Mouse (Mus musculus) kidney, postnatal 25 days (tissue): ENCODE results near the gene Olfr12.
A peak's percentile ranks its signal among the peaks of the same experiment; 100 is the strongest.

Experiments used
- DNase-seq, 2 experiments: peaks; one replicate each; pipeline ENCODE4 v3.0.0; 2021; ENCODE audit warnings: mixed read lengths in 2 of 2

Olfr12 gene

DNA sequence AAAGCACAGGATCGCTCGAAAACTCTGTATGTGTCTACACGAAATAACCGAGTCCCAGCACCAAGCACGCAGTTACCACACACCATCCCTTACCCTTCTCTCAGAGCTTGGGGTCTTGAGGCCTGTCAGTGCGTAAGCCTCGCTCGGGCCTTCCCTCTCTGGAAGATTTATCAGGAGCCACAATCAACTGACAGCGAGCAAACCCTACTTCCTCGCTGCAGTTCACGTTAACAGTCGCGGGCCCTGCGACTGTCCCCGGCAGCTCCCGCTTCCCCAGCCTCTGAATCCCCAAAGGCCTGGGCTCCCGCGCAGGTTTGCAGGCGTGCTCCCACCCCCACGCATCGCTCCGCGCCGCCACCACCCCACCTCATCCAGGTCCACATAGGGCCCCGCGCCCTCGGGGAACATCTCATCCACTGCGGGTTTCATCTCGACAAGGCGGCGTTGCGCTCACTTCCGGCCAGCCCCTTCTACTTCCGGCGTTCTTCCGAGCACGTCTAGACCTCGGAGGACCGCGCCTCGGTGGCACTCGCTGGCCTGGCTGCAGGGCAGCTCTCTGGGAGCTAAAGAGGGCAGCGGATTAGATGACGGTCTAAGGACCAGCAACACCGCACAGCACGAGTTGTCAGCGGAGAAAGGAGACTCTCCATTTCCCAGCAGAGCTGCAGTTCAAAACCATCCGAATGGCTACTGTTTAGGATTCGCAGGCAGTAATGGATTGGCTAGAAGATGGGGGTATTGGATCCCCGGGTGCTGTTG lies 24.1 kb downstream of the Olfr12 start, which contains the start of gene Cops9:
Gene Cops9 (minus strand): TSS at position 472 of the 759 bp plus-strand sequence.
- DNase-seq: peak; percentile 92 to 94

DNA sequence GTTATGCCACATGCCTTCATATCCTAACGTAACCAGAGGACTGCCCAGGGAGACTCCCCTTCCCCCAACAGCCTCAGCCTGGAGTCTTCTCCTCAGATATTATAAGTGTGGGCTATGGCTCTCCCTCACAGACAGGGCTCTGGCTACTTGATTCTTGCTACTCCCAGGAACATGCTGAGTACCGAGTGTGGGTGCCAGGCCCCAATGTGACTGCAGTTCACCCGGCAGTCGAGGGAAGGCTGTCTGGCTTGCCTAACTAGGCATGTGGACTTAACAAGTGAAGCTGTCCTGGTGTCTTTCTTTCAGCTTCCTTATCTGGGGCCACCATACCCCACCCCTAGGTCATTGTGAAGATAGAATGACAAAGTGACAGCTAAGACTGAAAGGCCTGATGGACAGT lies 26.1 kb downstream of the Olfr12 start:
- DNase-seq: no peak

DNA sequence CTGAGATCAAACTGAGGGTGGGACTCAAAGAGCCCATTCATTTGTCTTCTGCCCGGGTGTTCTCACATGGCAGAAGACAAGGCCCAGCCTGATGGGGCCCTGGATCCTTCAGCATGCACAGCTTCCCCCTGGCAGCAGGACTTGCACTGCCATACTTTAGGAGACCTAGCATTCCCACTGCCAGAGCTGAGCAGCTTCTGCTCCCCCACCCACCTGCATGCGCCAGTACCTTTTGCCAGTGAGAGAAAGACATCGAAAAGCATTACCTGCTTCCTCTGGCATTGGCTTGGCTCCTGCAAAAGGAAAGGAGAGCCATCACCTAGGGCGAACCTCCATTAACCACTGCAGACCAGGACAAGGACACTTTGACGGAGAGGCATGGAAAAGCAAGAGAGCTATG lies 27.3 kb downstream of the Olfr12 start:
- DNase-seq: no peak

DNA sequence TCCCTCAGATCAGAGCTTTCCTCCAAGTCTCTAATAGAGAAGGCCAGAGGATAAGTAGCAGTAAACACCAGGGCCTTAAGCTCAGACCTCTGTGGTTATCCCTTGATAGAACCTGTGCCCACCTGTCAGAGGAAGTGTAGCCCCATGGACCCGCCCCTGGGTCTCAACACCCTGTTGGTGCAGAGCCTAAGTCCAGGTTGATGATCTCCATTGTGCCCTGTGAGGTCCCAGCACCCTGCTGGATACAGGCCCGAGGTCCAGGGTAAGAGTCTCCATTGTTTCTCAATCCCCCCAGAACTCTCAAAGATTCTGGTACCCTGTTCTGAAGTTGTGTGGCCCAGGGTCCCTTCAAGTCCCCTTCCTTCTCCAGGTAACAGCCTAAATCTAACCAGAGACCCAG lies 28.5 kb downstream of the Olfr12 start:
- DNase-seq: no peak

DNA sequence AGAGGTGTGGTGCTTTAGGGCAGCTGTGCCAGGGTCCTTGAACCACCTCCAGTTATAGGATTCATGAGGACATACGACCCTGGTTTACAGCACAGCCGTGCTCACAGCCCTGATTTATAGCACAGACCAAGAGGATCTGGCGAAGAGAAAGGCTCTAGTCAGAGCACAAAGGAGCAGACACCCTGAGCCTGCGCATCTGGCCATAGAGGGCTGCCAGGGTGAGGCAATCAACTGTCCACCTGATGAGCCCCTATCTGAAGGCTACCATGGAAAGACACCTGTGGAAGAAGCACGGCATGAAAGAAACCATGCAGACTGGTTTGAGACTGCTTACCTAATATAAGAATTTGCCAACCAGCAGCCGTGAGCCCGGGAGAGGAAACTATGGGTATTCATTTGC lies 29.0 kb downstream of the Olfr12 start:
- DNase-seq: no peak

DNA sequence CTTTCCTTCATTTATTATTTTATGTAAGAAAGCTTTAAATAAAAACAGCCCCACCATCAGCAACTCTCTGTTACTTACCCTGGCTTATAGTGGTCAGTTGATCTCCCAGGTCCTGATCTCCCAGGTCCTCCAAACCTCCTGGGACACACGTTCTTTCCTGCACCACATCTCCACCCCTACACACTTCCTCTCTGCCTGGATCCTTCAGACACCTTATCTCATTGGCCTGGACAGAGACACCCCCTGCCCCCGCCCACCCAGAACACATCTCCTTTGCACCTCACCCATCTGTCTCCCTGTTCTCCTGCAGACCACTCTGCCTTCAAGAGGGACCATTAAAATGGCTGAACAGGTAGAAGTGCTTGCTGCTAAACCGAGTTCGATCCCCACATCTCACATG lies 29.4 kb downstream of the Olfr12 start:
- DNase-seq: no peak

DNA sequence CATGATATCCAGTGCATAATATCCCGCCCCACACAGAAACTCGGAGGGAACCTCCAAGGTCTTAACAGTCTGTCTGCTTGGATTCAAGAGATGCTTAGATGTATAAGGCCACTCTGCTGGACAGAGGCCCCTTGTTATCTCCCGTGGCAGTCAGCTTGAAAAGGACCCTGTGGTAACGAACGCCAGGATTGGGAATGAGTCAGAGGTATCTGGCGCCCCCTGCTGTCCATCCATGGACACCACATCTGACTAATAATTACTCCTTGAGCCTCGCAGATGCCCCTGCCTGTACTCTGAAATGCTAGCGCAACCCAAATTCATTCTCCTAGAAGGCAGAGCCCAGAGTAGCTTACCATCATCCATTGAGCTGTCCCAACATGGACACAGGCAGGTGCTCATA lies 30.2 kb downstream of the Olfr12 start:
- peak; percentile 68 to 76 for DNase-seq

DNA sequence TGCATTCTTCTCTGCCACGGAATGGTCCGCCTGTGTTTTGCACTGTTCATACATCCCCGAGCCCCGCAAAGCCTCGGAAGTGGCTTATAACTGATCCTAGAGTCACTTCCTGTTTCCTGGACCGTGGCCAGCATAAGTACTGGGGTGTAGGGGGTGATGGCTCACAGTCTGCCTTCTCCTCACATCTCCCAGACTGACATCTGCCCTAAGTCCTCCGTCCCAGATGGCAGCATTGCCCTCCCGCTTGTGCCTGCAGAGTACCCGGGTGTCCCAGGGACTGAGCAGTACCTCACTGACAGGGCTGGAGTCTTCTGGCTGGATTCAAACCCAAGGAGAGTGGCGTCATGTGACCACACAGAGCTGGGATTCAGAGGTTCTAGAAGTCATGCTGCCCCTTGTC lies 30.6 kb downstream of the Olfr12 start:
- no peak for DNase-seq

DNA sequence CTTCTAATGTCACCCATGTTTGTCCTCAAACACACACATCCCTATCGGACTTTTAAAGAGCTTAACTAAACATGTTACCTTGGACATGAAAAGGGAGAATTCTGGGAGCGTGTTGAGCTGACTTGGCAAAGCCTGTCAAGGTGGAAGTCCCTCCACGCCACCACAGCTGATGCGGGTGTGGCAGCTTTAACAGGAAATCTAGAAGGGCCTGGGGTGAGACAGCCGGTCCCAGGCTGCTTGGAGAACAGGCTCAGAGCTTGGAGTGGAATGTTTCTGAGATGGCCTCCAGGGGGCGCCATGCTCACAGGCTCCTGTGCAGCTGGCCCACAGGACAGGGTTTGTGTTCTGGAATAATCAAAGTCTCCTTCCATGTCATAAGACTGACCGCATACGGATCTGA lies 31.1 kb downstream of the Olfr12 start, which contains the start of gene Otos:
Gene Otos (minus strand): TSS at position 169 of the 400 bp plus-strand sequence.
- DNase-seq: peak; percentile 70 to 78

DNA sequence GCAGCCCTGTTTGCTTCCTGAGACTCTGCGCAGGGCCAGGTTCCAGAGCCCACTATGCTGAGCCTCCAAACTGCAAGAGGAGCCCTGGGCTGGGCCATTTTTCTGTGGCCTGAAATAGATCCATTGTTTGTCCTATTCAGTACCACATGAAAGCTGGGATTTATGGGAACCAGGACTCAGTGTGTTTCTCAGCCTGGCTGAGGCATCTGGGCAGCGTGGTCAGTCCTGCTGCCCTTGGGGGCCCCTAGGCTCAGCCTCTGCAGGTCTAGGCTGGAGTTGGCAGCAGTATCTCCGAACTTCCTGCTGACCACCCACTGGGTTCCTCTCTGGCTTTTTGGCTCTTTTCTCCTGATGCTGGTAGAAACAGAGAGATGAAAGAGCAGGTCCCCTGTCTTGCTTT lies 33.9 kb downstream of the Olfr12 start:
- DNase-seq: no peak

DNA sequence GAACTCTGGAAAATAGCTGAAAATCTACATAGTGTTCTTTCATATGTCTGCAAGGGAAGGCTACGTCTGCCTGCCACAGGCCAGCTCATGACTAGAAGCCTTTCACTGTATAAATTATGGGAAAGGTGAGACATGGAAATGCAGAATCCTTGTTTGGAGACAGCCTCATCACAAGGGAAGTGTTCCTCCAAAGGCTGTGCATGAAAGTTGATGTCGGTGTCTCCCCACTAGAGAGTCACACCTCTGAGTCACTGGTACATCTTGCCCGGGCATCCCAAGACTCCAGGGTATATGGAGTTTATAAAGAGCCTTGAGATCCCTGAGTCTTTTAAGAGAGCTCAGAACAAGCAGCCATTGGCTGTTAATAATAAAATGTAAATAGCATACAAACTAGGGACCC lies 35.6 kb downstream of the Olfr12 start:
- DNase-seq: no peak

DNA sequence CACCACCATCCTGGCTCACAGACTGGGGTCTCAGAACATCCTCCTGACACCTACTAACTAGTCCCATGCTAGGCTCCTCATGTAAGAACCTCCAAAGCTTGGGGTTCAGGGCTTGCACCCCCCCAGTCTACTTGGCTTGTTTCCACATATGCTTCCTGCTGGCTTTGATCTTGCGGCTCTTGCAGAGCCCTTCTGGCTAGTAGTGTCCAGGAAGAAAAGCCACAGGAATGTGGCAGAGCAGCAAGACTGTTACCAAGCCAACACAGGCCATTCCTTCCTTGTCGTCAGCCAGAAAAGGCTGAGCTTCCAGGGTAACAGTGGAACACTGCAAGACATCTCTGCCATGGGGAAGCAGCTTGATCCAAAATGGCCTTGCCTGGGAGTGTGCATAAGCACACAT lies 37.1 kb downstream of the Olfr12 start:
- no peak for DNase-seq

DNA sequence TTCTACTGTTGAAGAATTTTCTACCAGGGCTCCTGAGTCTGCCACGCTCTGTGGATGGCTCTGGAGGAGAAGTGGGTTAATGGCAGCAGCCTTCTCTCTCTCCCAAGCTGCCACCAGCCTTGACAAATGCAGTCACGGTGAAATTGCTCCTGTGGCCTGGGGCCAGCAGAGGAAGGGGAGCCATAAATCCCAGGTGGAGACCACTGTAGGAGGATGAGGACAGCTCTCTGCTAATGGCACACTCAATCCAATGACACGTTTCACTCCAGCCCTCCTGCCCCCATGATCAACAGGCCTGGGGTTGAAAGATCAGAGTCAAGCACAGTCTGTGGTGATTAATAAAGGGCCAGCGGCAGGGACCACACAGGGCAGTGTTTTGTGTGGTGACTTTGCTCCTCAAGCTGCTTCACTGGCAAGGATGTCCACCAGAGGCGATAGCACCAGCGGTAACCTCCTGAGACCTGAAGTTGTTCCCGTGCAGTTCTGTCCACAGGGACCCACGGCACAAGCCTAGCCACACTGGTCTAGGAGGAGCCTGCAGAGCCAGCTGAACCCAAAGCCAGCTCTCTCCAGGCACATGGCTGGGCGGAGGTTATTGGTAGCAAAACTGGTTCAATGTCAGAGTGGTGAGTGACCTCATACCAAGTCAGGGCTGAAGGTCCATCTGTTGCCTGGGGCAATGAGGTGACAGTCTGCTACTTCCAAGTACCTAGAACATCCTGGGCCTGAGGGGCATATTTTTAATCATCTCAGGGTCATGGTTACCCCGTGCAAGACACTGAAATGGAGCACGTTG lies 39.6 kb downstream of the Olfr12 start:
- DNase-seq: no peak

DNA sequence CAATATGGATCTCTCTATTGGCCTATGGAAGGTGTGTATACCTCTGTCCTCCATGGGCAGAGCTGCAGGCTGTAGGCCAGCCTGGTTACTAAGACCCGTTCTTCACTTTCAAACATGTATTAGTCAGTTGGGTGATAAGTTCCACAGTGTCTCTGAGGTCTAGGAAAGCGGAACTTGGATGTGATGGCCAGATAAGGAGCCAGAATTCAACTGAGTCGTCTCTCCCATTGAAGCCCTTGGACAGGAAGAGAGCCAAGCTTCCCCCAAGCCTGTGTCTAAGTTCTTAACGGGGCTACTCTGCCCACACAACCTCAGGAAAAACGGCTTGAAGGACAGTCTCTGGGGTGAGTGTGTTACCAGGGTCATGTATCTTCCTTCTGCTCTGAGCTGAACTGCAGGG lies 41.8 kb downstream of the Olfr12 start:
- no peak for DNase-seq

DNA sequence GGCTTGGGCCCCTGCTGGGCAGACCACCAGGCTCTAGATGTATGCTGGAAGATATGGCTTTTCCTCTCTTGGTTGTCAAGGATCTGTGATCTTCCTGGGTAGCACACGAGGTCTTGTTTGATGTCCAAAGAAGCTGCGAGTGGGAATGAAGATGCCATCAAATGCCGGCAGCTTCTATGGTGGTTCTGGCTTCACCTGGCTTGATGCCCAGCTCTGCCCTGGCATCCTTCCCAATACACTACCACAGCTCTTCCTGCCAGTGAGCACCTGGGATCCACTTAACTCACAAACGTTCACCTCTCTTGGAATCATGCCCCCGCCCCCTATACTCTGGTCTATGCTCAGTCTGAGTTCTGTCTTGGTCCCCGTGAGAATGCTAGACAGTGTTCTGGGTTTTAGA lies 49.5 kb downstream of the Olfr12 start:
- DNase-seq: peak; percentile 46 to 54

DNA sequence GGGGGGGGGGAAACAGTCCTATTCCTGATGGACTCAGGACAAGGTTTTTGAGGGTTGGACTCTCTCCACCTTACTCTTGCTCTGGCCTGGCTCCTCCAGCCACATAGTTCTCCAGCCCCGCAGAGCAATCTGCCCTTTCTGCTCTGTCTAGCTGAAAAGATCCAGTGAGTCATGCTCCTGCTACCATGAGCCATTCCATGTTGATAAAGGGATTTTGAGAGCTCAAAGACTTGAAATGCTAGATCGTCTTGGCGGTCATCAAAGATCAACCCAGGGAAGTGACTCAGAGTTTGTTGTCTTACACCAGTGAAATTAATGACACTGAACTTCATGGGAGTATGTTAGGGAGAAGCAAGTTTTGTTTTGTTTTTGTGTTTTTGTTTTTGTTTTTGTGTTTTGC lies 51.8 kb downstream of the Olfr12 start:
- DNase-seq: no peak

DNA sequence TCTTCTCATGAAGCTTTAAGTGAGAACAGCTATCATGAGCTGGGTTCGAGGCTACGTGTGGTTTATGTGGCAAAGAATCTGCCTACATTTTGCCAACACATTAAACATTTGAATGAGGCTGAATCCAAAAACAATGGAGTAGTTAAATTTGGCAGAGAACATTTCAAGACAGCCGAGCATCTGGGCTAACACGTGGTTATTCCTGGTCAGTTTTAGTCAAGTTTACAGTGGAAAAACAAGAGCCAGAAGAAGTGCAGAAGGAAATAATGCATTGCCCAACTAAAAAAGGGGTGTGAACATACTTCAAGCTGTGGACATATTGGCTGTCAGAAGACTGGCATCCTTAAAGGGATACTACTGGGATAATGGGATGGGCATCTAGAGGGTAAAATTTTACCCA lies 53.7 kb downstream of the Olfr12 start:
- no peak for DNase-seq
